Mouse (Mus musculus) hindbrain, embryonic 13.5 days (tissue): ENCODE measurements around the gene Aqp1. TPM values are rescaled to one million over a fixed set of nuclear protein-coding genes. Genes with fewer than 3 reads are reported as not detected.

Experiments used
- ATAC-seq: fragments of 200-750 bp; cut with Nextera tagmentation; 2 replicates; pipeline ENCODE4 v1.8.0; 2017; ENCODE audit warnings: moderate TSS enrichment; ENCODE audit not compliant: low FRiP score
- H3K27ac ChIP-seq: fragments of 300-500 bp; sonication (generic); 2 replicates; pipeline ENCODE4 v1.5.1; 2015; ENCODE audit warnings: inconsistent platforms, mild to moderate bottlenecking, moderate library complexity
- H3K27me3 ChIP-seq: fragments of 300-500 bp; sonication (generic); 2 replicates; pipeline ENCODE4 v1.6.1; 2015; ENCODE audit warnings: mild to moderate bottlenecking, inconsistent platforms
- H3K36me3 ChIP-seq: fragments of 300-500 bp; sonication (generic); 2 replicates; pipeline ENCODE4 v1.6.1; 2015; ENCODE audit warnings: mild to moderate bottlenecking, inconsistent platforms
- H3K4me1 ChIP-seq: fragments of 300-500 bp; sonication (generic); replicated peaks from 2 replicates; pipeline ENCODE4 v1.6.1; 2015; ENCODE audit warnings: inconsistent platforms
- H3K4me2 ChIP-seq: fragments of 300-500 bp; sonication (generic); 2 replicates; pipeline ENCODE4 v1.6.1; 2015; ENCODE audit warnings: inconsistent platforms, mild to moderate bottlenecking, moderate library complexity
- H3K4me3 ChIP-seq: fragments of 300-500 bp; sonication (generic); 2 replicates; pipeline ENCODE4 v1.5.1; 2015; ENCODE audit warnings: mild to moderate bottlenecking, inconsistent platforms
- H3K9ac ChIP-seq: fragments of 300-500 bp; sonication (generic); 2 replicates; pipeline ENCODE4 v1.6.1; 2015; ENCODE audit warnings: mild to moderate bottlenecking, inconsistent platforms
- H3K9me3 ChIP-seq: fragments of 300-500 bp; sonication (generic); 2 replicates; pipeline ENCODE4 v1.6.1; 2016; ENCODE audit warnings: inconsistent platforms
- WGBS: fragments of 180-500 bp; shearing (Covaris S2); methylation state at CpG from one replicate; pipeline ENCODE4 v1.1.7; 2015; 5-methylcytosine and 5-hydroxymethylcytosine counted together
- polyA plus RNA-seq: library from polyadenylated mRNA; unstranded; fragments of >200 nt; fragmentation: Nextera tagmentation; extraction: Ambion mirVana; gene quantifications from 2 replicates; pipeline ENCODE4 v1.2.1, GENCODE M21; 2015

Gene Aqp1
- polyA plus RNA-seq, 1 experiment from 2014 or later, result 20.5 TPM

- Histone ChIP-seq H3K27ac (no peak overlapping the region), H3K4me3 (no peak overlapping the region), H3K9me3 (no peaks in the 10 kb centered on the region), H3K9ac (no peak overlapping the region), H3K4me2 (no peak overlapping the region), H3K27me3 (0 out of 2 replicates have a peak, but pooled peaks cover 6% of the 10 kb centered on the region), H3K36me3 (peaks cover 9% of the 10 kb centered on the region; the same call in 1 of the 2 replicates), H3K4me1 (0 out of 2 replicates have a peak, but pooled peaks cover 3% of the 10 kb centered on the region)
- no peak for ATAC-seq
- 77% methylated on average over 14 of the region's 14 CpGs for WGBS
These were observed 16.4 kb upstream of the Aqp1 start for GRCm38 (mm10) chr6:55319585-55320551.

GRCm38 (mm10) chr6:55320894-55321293, 15.3 kb upstream of the Aqp1 start:
- no peak overlapping the region for H3K4me2 ChIP-seq
- H3K9ac ChIP-seq, result no peak overlapping the region
- H3K4me1 ChIP-seq, result 0 out of 2 replicates have a peak, but pooled peaks cover 3% of the 10 kb centered on the region
- 86% methylated on average over 4 of the region's 4 CpGs for WGBS
- 0 out of 2 replicates have a peak, but pooled peaks cover 6% of the 10 kb centered on the region for H3K27me3 ChIP-seq
- H3K36me3 ChIP-seq, result peaks cover 9% of the 10 kb centered on the region; the same call in 1 of the 2 replicates
- H3K27ac ChIP-seq, result no peak overlapping the region
- no peak overlapping the region for H3K4me3 ChIP-seq
- H3K9me3 ChIP-seq, result no peaks in the 10 kb centered on the region
- ATAC-seq, result no peak

- Histone ChIP-seq H3K9ac (no peak overlapping the region), H3K9me3 (no peaks in the 10 kb centered on the region), H3K27ac (no peak overlapping the region), H3K4me2 (no peak overlapping the region), H3K4me1 (0 out of 2 replicates have a peak, but pooled peaks cover 3% of the 10 kb centered on the region), H3K27me3 (0 out of 2 replicates have a peak, but pooled peaks cover 6% of the 10 kb centered on the region), H3K4me3 (no peak overlapping the region), H3K36me3 (peaks cover 9% of the 10 kb centered on the region; the same call in 1 of the 2 replicates)
- no peak for ATAC-seq
- 69% methylated on average over 6 of the region's 6 CpGs for WGBS
These were observed 14.7 kb upstream of the Aqp1 start for GRCm38 (mm10) chr6:55321518-55321917.

- Histone ChIP-seq H3K27me3 (0 out of 2 replicates have a peak, but pooled peaks cover 6% of the 10 kb centered on the region), H3K9ac (no peak overlapping the region), H3K36me3 (peaks cover 9% of the 10 kb centered on the region; the same call in 1 of the 2 replicates), H3K4me2 (no peak overlapping the region), H3K27ac (no peak overlapping the region), H3K9me3 (no peaks in the 10 kb centered on the region), H3K4me3 (no peak overlapping the region), H3K4me1 (0 out of 2 replicates have a peak, but pooled peaks cover 3% of the 10 kb centered on the region)
- WGBS, result 93% methylated on average over 2 of the region's 2 CpGs
- no peak for ATAC-seq
These were observed 13.3 kb upstream of the Aqp1 start for GRCm38 (mm10) chr6:55322980-55323379.

- WGBS, result 87% methylated on average over 17 of the region's 17 CpGs
These were observed 12.2 kb upstream of the Aqp1 start for GRCm38 (mm10) chr6:55323908-55324634.

GRCm38 (mm10) chr6:55324785-55325184, 11.4 kb upstream of the Aqp1 start:
- Histone ChIP-seq H3K9ac (no peak overlapping the region), H3K27me3 (0 out of 2 replicates have a peak, but pooled peaks cover 6% of the 10 kb centered on the region), H3K27ac (no peak overlapping the region), H3K4me3 (no peak overlapping the region), H3K4me2 (no peak overlapping the region), H3K9me3 (no peaks in the 10 kb centered on the region), H3K4me1 (no peaks in the 10 kb centered on the region), H3K36me3 (no peaks in the 10 kb centered on the region)
- 63% methylated on average over 1 of the region's 1 CpGs for WGBS
- ATAC-seq, result no peak

More at GRCm38 (mm10) chr6:55323908-55324634, 12.2 kb upstream of the Aqp1 start:
- Histone ChIP-seq H3K4me1 (0 out of 2 replicates have a peak, but pooled peaks cover 3% of the 10 kb centered on the region), H3K27me3 (0 out of 2 replicates have a peak, but pooled peaks cover 6% of the 10 kb centered on the region), H3K27ac (no peak overlapping the region), H3K9me3 (no peaks in the 10 kb centered on the region), H3K9ac (no peak overlapping the region), H3K4me3 (no peak overlapping the region), H3K36me3 (no peaks in the 10 kb centered on the region), H3K4me2 (no peak overlapping the region)
- no peak for ATAC-seq

GRCm38 (mm10) chr6:55326299-55326698, 9.9 kb upstream of the Aqp1 start:
- Histone ChIP-seq H3K4me1 (0 out of 2 replicates have a peak, but pooled peaks cover under 1% of the 10 kb centered on the region), H3K27ac (no peak overlapping the region), H3K9ac (no peak overlapping the region), H3K4me2 (no peak overlapping the region), H3K36me3 (no peaks in the 10 kb centered on the region), H3K9me3 (no peaks in the 10 kb centered on the region), H3K27me3 (0 out of 2 replicates have a peak, but pooled peaks cover 7% of the 10 kb centered on the region), H3K4me3 (no peak overlapping the region)
- 83% methylated on average over 4 of the region's 4 CpGs for WGBS
- ATAC-seq, result no peak

- no peaks in the 10 kb centered on the region for H3K9me3 ChIP-seq
- ATAC-seq, result no peak
- WGBS, result 86% methylated on average over 13 of the region's 13 CpGs
- H3K4me3 ChIP-seq, result no peak overlapping the region
- no peak overlapping the region for H3K4me2 ChIP-seq
- no peaks in the 10 kb centered on the region for H3K36me3 ChIP-seq
- no peak overlapping the region for H3K27ac ChIP-seq
- peaks cover 11% of the 10 kb centered on the region for H3K4me1 ChIP-seq
- H3K27me3 ChIP-seq, result 0 out of 2 replicates have a peak, but pooled peaks cover 10% of the 10 kb centered on the region
- H3K9ac ChIP-seq, result no peak overlapping the region
These were observed 8.9 kb upstream of the Aqp1 start for GRCm38 (mm10) chr6:55327326-55327725.

GRCm38 (mm10) chr6:55328179-55328578, 8.1 kb upstream of the Aqp1 start:
- no peaks in the 10 kb centered on the region for H3K9me3 ChIP-seq
- 83% methylated on average over 4 of the region's 4 CpGs for WGBS
- no peak for ATAC-seq
- H3K9ac ChIP-seq, result no peak overlapping the region
- H3K27ac ChIP-seq, result no peak overlapping the region
- no peak overlapping the region for H3K4me3 ChIP-seq
- H3K27me3 ChIP-seq, result 0 out of 2 replicates have a peak, but pooled peaks cover 7% of the 10 kb centered on the region
- peaks cover 19% of the 10 kb centered on the region for H3K4me1 ChIP-seq
- no peak overlapping the region for H3K4me2 ChIP-seq
- no peaks in the 10 kb centered on the region for H3K36me3 ChIP-seq

- no peak overlapping the region for H3K4me2 ChIP-seq
- H3K4me3 ChIP-seq, result no peak overlapping the region
- H3K9me3 ChIP-seq, result no peaks in the 10 kb centered on the region
- H3K27me3 ChIP-seq, result peaks cover 4% of the 10 kb centered on the region; the same call in 1 of the 2 replicates
- peaks cover 27% of the 10 kb centered on the region for H3K4me1 ChIP-seq
- WGBS, result 66% methylated on average over 6 of the region's 6 CpGs
- no peak for ATAC-seq
- H3K27ac ChIP-seq, result no peak overlapping the region
- no peak overlapping the region for H3K9ac ChIP-seq
- H3K36me3 ChIP-seq, result no peaks in the 10 kb centered on the region
These were observed 4.9 kb upstream of the Aqp1 start for GRCm38 (mm10) chr6:55331315-55331714.

- peak; percentile 50; the same call in 1 of the 2 replicates for ATAC-seq
- H3K9me3 ChIP-seq, result no peaks in the 10 kb centered on the region
- H3K36me3 ChIP-seq, result no peaks in the 10 kb centered on the region
- H3K27ac ChIP-seq, result no peak overlapping the region
- no peak overlapping the region for H3K4me3 ChIP-seq
- no peak overlapping the region for H3K9ac ChIP-seq
- 43% methylated on average over 5 of the region's 5 CpGs for WGBS
- peaks cover 4% of the 10 kb centered on the region; the same call in 1 of the 2 replicates for H3K27me3 ChIP-seq
- H3K4me1 ChIP-seq, result peaks cover 33% of the 10 kb centered on the region
- no peak overlapping the region for H3K4me2 ChIP-seq
These were observed 4.0 kb upstream of the Aqp1 start for GRCm38 (mm10) chr6:55332100-55332772.
